Mouse (Mus musculus) heart, postnatal 0 days (tissue): ENCODE measurements around the gene Paip2b. TPM values are rescaled to one million over a fixed set of nuclear protein-coding genes. Genes with fewer than 3 reads are reported as not detected.

Experiments used
- ATAC-seq: fragments of 200-750 bp; cut with Nextera tagmentation; 2 replicates; pipeline ENCODE4 v1.8.0; 2017; ENCODE audit warnings: low read depth, moderate number of reproducible peaks, moderate library complexity; ENCODE audit not compliant: insufficient read depth
- DNase-seq: peaks from one replicate; pipeline ENCODE4 v3.0.0-alpha.2; 2016; ENCODE audit warnings: low spot score
- H3K27ac ChIP-seq: fragments of 300-500 bp; sonication (generic); 2 replicates; pipeline ENCODE4 v1.5.1; 2014; ENCODE audit warnings: low read depth, mild to moderate bottlenecking
- H3K27me3 ChIP-seq: fragments of 300-500 bp; sonication (generic); 2 replicates; pipeline ENCODE4 v1.6.1; 2014; ENCODE audit warnings: low read length, mixed read lengths; ENCODE audit not compliant: control insufficient read depth, insufficient read depth
- H3K36me3 ChIP-seq: fragments of 300-500 bp; sonication (generic); replicated peaks from 2 replicates; pipeline ENCODE4 v1.6.1; 2014; ENCODE audit warnings: low read length, mixed read lengths; ENCODE audit not compliant: control insufficient read depth, insufficient read depth
- H3K4me1 ChIP-seq: fragments of 300-500 bp; sonication (generic); 2 replicates; pipeline ENCODE4 v1.6.1; 2014; ENCODE audit warnings: antibody characterized with exemption; ENCODE audit not compliant: control insufficient read depth, insufficient read depth
- H3K4me2 ChIP-seq: fragments of 300-500 bp; sonication (generic); 2 replicates; pipeline ENCODE4 v1.6.1; 2014; ENCODE audit warnings: low read depth, mild to moderate bottlenecking, low read length, moderate library complexity
- H3K4me3 ChIP-seq: fragments of 300-500 bp; sonication (generic); 2 replicates; pipeline ENCODE4 v1.5.1; 2014; ENCODE audit warnings: low read depth, low read length
- H3K9ac ChIP-seq: fragments of 300-500 bp; sonication (generic); replicated peaks from 2 replicates; pipeline ENCODE4 v1.6.1; 2014; ENCODE audit warnings: low read depth, low read length, mixed read lengths
- H3K9me3 ChIP-seq: fragments of 300-500 bp; sonication (generic); replicated peaks from 2 replicates; pipeline ENCODE4 v1.6.1; 2016; ENCODE audit warnings: low read length; ENCODE audit not compliant: control insufficient read depth
- CTCF ChIP-seq: IDR thresholded peaks from 2 replicates; pipeline ENCODE4 v1.5.1; 2016; ENCODE audit warnings: antibody characterized with exemption, control low read depth, low read depth
- EP300 ChIP-seq: IDR thresholded peaks from 2 replicates; pipeline ENCODE4 v1.6.1; 2016; ENCODE audit warnings: antibody characterized with exemption, low read depth
- WGBS: fragments of 180-500 bp; shearing (Covaris S2); extraction: QIAGEN DNeasy Blood & Tissue Kit; methylation state at CpG from one replicate; pipeline ENCODE4 v1.1.7; 2014; 5-methylcytosine and 5-hydroxymethylcytosine counted together
- polyA plus RNA-seq: library from polyadenylated mRNA; unstranded; fragments of >200 nt; fragmentation: Nextera tagmentation; extraction: Ambion mirVana; gene quantifications from 2 replicates; pipeline ENCODE4 v1.2.1, GENCODE M21; 2015
- total RNA-seq: library from RNA; depleted of rRNA; stranded (reverse); fragments of >200 nt; gene quantifications from 2 replicates; pipeline ENCODE4 v1.2.3, GENCODE M21; 2014; ENCODE audit warnings: low replicate concordance

Gene Paip2b
- total and polyA plus RNA-seq, 2 experiments from 2014 or later: 11.6 to 26.8 TPM

DNA sequence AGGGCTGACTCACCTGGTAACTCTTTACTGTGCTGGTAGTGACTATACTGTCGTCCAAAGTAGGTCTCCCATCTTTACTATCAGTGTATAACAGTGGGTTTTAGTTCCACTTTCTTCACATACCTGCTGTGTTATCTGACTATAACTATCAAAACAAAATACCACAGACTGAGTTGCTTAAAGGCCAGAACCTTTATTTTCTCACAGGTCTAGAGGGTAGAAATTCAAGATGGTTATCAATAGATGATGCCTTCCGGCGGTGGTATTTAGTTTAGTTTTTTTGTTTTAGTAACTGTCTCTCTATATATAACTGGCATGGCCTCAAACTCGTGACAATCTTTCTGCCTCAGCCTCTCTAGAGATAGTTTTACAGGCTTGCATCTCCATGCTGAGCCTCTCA is 32.0 kb upstream of the Paip2b start:
- TF ChIP-seq EP300 (no peak), CTCF (no peak)
- Histone ChIP-seq H3K4me1 (0 out of 2 replicates have a peak, but pooled peaks cover 5% of the 10 kb centered on the region), H3K27me3 (no peaks in the 10 kb centered on the region), H3K9ac (no peak overlapping the region), H3K36me3 (no peaks in the 10 kb centered on the region), H3K4me3 (no peak overlapping the region), H3K27ac (no peak overlapping the region), H3K4me2 (no peak overlapping the region), H3K9me3 (no peaks in the 10 kb centered on the region)
- no peak for ATAC-seq
- WGBS: 66% methylated on average over 4 of the region's 4 CpGs
- DNase-seq: no peak

DNA sequence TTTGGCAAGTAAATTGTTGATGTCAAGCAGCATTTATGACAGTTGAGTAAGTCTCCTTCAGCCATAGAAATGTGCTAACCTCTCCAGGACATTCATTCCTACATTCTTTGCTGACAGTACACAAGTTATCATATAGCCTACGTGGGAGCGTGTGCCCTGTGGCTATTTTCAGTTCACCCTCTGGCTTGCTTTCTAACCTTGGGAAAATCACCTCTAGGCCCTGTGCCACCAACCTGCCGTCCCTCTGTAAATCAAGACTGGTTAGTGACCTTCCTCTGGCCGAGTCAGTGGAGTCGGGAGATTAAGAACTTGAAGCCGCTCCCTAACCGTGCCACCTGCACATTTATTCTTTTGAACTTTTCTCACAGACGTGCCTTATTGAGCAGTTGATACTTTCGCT is 28.5 kb upstream of the Paip2b start:
- no peak overlapping the region for H3K4me2 ChIP-seq
- DNase-seq: peak; percentile 86
- WGBS: 45% methylated on average over 9 of the region's 9 CpGs
- no peak overlapping the region for H3K9ac ChIP-seq
- H3K9me3 ChIP-seq: no peaks in the 10 kb centered on the region
- no peak for TF ChIP-seq CTCF
- no peak; the same call in 1 of the 2 replicates for TF ChIP-seq EP300
- no peaks in the 10 kb centered on the region for H3K36me3 ChIP-seq
- peak; percentile 94 for ATAC-seq
- H3K4me3 ChIP-seq: no peak overlapping the region
- H3K4me1 ChIP-seq: peaks cover 7% of the 10 kb centered on the region; the same call in 1 of the 2 replicates
- H3K27ac ChIP-seq: peak overlapping the region; percentile 91
- no peaks in the 10 kb centered on the region for H3K27me3 ChIP-seq

DNA sequence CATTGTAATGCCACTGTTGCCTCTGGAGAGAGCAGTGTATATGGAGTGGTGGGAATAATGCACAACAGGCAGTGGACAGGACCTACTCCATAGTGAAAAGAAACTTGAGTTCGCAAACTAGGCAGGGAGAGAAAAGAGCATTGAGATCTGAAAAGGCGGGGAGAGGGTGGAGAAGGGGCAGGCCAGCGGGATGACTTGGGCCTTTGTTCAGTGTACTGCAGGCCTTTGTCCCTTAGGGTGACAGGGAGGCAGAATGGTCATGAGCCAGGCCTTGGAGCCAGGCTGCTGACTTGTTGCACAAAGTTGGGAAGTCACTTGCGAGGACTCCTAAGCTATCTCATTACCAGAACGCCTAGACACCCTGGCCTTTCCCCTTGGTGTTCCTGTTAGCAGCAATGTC is 25.9 kb upstream of the Paip2b start:
- Histone ChIP-seq H3K4me1 (peaks cover 7% of the 10 kb centered on the region; the same call in 1 of the 2 replicates), H3K4me3 (no peak overlapping the region), H3K9me3 (no peaks in the 10 kb centered on the region), H3K27me3 (no peaks in the 10 kb centered on the region), H3K9ac (no peak overlapping the region), H3K27ac (0 out of 2 replicates have a peak overlapping the region, but pooled peaks have one; percentile 40), H3K36me3 (no peaks in the 10 kb centered on the region), H3K4me2 (no peak overlapping the region)
- no peak for TF ChIP-seq EP300
- no peak for TF ChIP-seq CTCF
- ATAC-seq: no peak
- DNase-seq: no peak
- 78% methylated on average over 5 of the region's 5 CpGs for WGBS

DNA sequence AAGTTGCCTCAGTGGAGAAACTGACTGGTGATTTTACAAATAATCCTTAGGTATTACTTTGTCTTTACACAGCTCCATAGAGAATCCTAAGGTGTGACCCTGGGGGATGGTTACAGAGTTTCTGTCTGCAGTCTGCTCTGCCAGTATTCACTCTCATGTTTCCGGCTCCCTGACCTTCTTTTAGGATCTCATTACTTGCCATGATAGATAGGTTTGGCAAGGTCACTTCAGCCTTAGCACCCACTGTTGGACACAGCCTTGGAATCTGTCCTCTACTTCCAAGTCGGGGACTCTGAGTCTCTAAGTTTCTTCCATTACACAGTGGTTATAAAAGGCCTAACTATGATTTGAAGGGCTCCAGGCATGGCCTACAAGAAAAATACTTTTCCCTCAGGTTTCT is 17.9 kb upstream of the Paip2b start:
- Histone ChIP-seq H3K9ac (no peak overlapping the region), H3K4me1 (no peaks in the 10 kb centered on the region), H3K4me3 (no peak overlapping the region), H3K9me3 (no peaks in the 10 kb centered on the region), H3K27me3 (no peaks in the 10 kb centered on the region), H3K27ac (no peak overlapping the region), H3K4me2 (no peak overlapping the region), H3K36me3 (no peaks in the 10 kb centered on the region)
- WGBS: 75% methylated on average over 2 of the region's 2 CpGs
- ATAC-seq (no peak), DNase-seq (no peak)
- TF ChIP-seq CTCF (no peak), EP300 (no peak)

DNA sequence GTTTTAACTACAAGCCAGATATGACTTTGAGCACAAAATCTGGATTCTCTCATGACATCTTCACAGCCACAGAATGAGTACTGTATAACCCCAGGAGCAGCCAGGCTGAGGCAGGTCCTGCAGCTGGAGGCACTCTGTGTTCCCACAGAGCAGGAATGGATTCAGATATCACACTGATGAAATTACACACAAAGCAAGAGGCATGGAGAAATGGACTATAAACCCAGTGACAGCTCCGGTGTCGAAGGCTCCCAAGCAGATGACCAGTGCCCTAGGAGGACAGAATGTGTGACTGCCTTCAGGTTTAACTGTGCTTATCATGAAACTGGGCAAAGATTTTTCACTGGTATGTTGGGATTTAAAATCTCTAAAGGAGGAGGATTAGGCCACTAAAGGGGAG is 14.6 kb upstream of the Paip2b start:
- TF ChIP-seq CTCF: no peak
- no peak for TF ChIP-seq EP300
- Histone ChIP-seq H3K27me3 (no peaks in the 10 kb centered on the region), H3K27ac (no peak overlapping the region), H3K9me3 (no peaks in the 10 kb centered on the region), H3K4me2 (no peak overlapping the region), H3K36me3 (no peaks in the 10 kb centered on the region), H3K4me1 (no peaks in the 10 kb centered on the region), H3K9ac (no peak overlapping the region), H3K4me3 (no peak overlapping the region)
- ATAC-seq (no peak), DNase-seq (no peak)
- 81% methylated on average over 2 of the region's 2 CpGs for WGBS

DNA sequence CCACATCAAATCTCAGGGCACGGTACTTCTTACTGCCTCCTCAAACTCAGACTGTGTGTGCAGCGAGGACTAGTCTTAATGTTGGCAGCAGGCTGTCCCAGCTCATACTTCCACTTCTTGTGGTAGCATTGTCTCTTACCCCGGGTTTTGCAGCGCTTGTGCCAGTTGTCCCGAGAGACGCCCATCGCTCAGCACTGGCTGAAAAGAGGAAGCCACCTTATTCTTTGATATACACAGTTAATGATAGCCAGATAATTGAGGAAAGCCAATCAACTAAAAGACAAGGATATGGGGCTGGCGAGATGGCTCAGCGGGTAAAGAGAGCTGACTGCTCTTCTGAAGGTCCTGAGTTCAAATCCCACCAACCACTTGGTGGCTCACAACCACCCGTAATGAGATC is 13.4 kb upstream of the Paip2b start:
- no peaks in the 10 kb centered on the region for H3K36me3 ChIP-seq
- no peak overlapping the region for H3K27ac ChIP-seq
- no peaks in the 10 kb centered on the region for H3K27me3 ChIP-seq
- H3K4me1 ChIP-seq: no peaks in the 10 kb centered on the region
- no peak overlapping the region for H3K4me2 ChIP-seq
- no peak for TF ChIP-seq EP300
- no peak for TF ChIP-seq CTCF
- H3K9me3 ChIP-seq: no peaks in the 10 kb centered on the region
- no peak overlapping the region for H3K4me3 ChIP-seq
- DNase-seq (no peak), ATAC-seq (no peak)
- H3K9ac ChIP-seq: no peak overlapping the region
- WGBS: 81% methylated on average over 10 of the region's 10 CpGs
